Mouse (Mus musculus) CH12.LX (cell line): ENCODE measurements at regions not wholly inside any gene's neighbourhood (a gene's known extent, or its start where the extent isn't known, plus 50 kb on each side); places are given as distances from the start of the nearest gene placed in this dataset.
"Not testable (repeated sequence)": the region's sequence is repeated elsewhere in the genome, so short reads cannot be mapped to it uniquely, and the experiment has no call there.

Source experiments
- DNase-seq: peaks from one replicate; pipeline ENCODE4 v3.0.0-alpha.2; 2013; ENCODE audit errors: extremely low read depth
- H3K27ac ChIP-seq: 2 replicates; pipeline ENCODE4 v1.5.1; 2012; ENCODE audit warnings: low read depth, mild to moderate bottlenecking, control low read depth, moderate library complexity; ENCODE audit not compliant: insufficient read depth
- H3K27me3 ChIP-seq: replicated peaks from 2 replicates; pipeline ENCODE3; 2012; ENCODE audit warnings: inconsistent platforms
- H3K36me3 ChIP-seq, 2 experiments: replicated peaks in 1 of 2; 2 replicates each; pipeline versions ENCODE3 to v1.6.1; 2012; ENCODE audit warnings: inconsistent platforms in 1 of 2, low read length in 1 of 2, mild to moderate bottlenecking in 1 of 2, mixed read lengths in 1 of 2, moderate library complexity in 1 of 2; ENCODE audit not compliant: control insufficient read depth in 1 of 2, insufficient read depth in 1 of 2
- H3K4me1 ChIP-seq, 2 experiments: 2 replicates each; pipeline ENCODE4 v1.6.1; 2012; ENCODE audit warnings: inconsistent platforms in 1 of 2, moderate library complexity in 1 of 2; ENCODE audit not compliant: insufficient read depth in 2 of 2, control insufficient read depth in 1 of 2
- H3K4me2 ChIP-seq: 2 replicates; pipeline ENCODE4 v1.6.1; 2012; ENCODE audit warnings: low read depth, mild to moderate bottlenecking, control low read depth; ENCODE audit not compliant: poor library complexity, insufficient read depth, severe bottlenecking
- H3K4me3 ChIP-seq, 3 experiments: fragments of 150-350 bp in 1 of 3; sonication (generic) in 1 of 3; replicated peaks in 1 of 3; 2 replicates each; pipeline versions ENCODE3 to v1.5.1; 2011 to 2012; ENCODE audit warnings: low read depth in 2 of 3, low read length in 2 of 3, mild to moderate bottlenecking in 2 of 3, moderate library complexity in 2 of 3, control low read depth in 1 of 3, improper control_type of control experiment in 1 of 3, inconsistent platforms in 1 of 3, mixed read lengths in 1 of 3; ENCODE audit not compliant: poor library complexity in 1 of 3
- H3K79me2 ChIP-seq: replicated peaks from 2 replicates; pipeline ENCODE4 v1.6.1; 2012; ENCODE audit warnings: mild to moderate bottlenecking, moderate library complexity; ENCODE audit not compliant: control insufficient read depth, poor library complexity, insufficient read depth, severe bottlenecking; ENCODE audit errors: extremely low read depth
- H3K9ac ChIP-seq: 2 replicates; pipeline ENCODE4 v1.6.1; 2012; ENCODE audit warnings: low read depth, mild to moderate bottlenecking, control low read depth, moderate library complexity; ENCODE audit not compliant: insufficient read depth
- H3K9me3 ChIP-seq: replicated peaks from 2 replicates; pipeline ENCODE3; 2012; ENCODE audit warnings: low read length, inconsistent platforms, mixed read lengths
- CHD1 ChIP-seq: IDR thresholded peaks from 2 replicates; pipeline ENCODE4 v1.6.1; 2012; ENCODE audit warnings: low read depth, low read length, improper control_type of control experiment, inconsistent platforms
- ELF1 ChIP-seq: IDR thresholded peaks from 2 replicates; pipeline ENCODE4 v1.6.1; 2014; ENCODE audit warnings: low read depth, mild to moderate bottlenecking, inconsistent platforms, low read length, improper control_type of control experiment
- EP300 ChIP-seq: IDR thresholded peaks from 2 replicates; pipeline ENCODE4 v1.6.1; 2011; ENCODE audit warnings: low read length, improper control_type of control experiment
- IRF4 ChIP-seq: IDR thresholded peaks from 2 replicates; pipeline ENCODE4 v1.6.1; 2014; ENCODE audit warnings: low read depth, mild to moderate bottlenecking, inconsistent platforms, low read length, improper control_type of control experiment
- JUN ChIP-seq: IDR thresholded peaks from 2 replicates; pipeline ENCODE4 v1.6.1; 2011; ENCODE audit warnings: low read depth, mild to moderate bottlenecking, low read length, improper control_type of control experiment, moderate library complexity; ENCODE audit not compliant: insufficient read depth
- JUND ChIP-seq: conservative IDR thresholded peaks from 2 replicates; pipeline ENCODE4 v1.6.1; 2011; ENCODE audit warnings: low read depth, low read length, improper control_type of control experiment
- MYC ChIP-seq: IDR thresholded peaks from 2 replicates; pipeline ENCODE4 v1.6.1; 2011; ENCODE audit warnings: low read depth, mild to moderate bottlenecking, improper control_type of control experiment, low read length
- NELFE ChIP-seq: IDR thresholded peaks from 2 replicates; pipeline ENCODE4 v1.6.1; 2011; ENCODE audit warnings: low read depth, low read length, improper control_type of control experiment
- POLR2A ChIP-seq: IDR thresholded peaks from 2 replicates; pipeline ENCODE4 v1.6.1; 2011; ENCODE audit warnings: low read depth, mild to moderate bottlenecking, improper control_type of control experiment, low read length
- RCOR1 ChIP-seq: conservative IDR thresholded peaks from 2 replicates; pipeline ENCODE4 v1.6.1; 2012; ENCODE audit warnings: low read depth, mild to moderate bottlenecking, inconsistent platforms, low read length, improper control_type of control experiment
- SMC3 ChIP-seq: IDR thresholded peaks from 2 replicates; pipeline ENCODE4 v1.6.1; 2011; ENCODE audit warnings: low read depth, low read length, improper control_type of control experiment
- TBP ChIP-seq: conservative IDR thresholded peaks from 2 replicates; pipeline ENCODE4 v1.6.1; 2011; ENCODE audit warnings: low read depth, low read length, improper control_type of control experiment
- TCF12 ChIP-seq: IDR thresholded peaks from 2 replicates; pipeline ENCODE4 v1.6.1; 2014; ENCODE audit warnings: low read depth, mild to moderate bottlenecking, inconsistent platforms, low read length, improper control_type of control experiment
- UBTF ChIP-seq: IDR thresholded peaks from 2 replicates; pipeline ENCODE4 v1.6.1; 2012; ENCODE audit warnings: low read depth, mild to moderate bottlenecking, inconsistent platforms, low read length, improper control_type of control experiment, moderate library complexity
- USF2 ChIP-seq: conservative IDR thresholded peaks from 2 replicates; pipeline ENCODE4 v1.6.1; 2011; ENCODE audit warnings: low read depth, low read length, improper control_type of control experiment
- ZMIZ1 ChIP-seq: IDR thresholded peaks from 2 replicates; pipeline ENCODE4 v1.6.1; 2012; ENCODE audit warnings: low read depth, mild to moderate bottlenecking, inconsistent platforms, low read length, improper control_type of control experiment
- ZNF384 ChIP-seq: IDR thresholded peaks from 2 replicates; pipeline ENCODE4 v1.6.1; 2012; ENCODE audit warnings: low read depth, low read length, improper control_type of control experiment, inconsistent platforms
- dilution Hi-C: fragments of 300-500 bp; cut with MboI; formaldehyde crosslinking; loops from 2 replicates; pipeline ENCODE4 v1.14.3; 2020; ENCODE audit warnings: low sequenced_read_pairs; ENCODE audit not compliant: extremely low pct_unique_long_range_greater_than_20kb, extremely low pct_ligation_motif_present
- in situ Hi-C: fragments of 300-500 bp; cut with MboI; formaldehyde crosslinking; loops from 3 replicates; pipeline ENCODE4 v1.14.3; 2019; ENCODE audit warnings: low sequenced_read_pairs, low pct_ligation_motif_present, low pct_unique_long_range_greater_than_20kb, mixed read lengths

DNA sequence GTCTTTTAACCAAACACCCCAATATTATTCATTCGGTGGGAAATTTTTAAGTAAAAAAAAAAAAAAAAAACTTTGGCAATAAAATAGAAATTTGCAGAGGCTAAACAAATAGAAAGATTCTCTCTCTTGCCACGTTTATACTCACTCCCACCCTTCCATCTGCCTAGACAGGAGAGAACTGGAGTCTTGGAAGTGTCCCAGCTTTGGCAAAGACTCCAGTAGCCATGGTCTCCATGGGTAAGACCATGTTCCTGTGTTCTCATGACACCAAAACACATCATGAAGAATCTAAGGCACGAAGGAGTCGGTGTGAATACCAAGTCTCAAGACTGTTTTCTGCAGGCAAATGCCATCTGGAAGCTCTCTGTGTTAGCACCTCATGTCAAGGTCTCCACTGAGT, 84.8 kb upstream of the Ipo5 start:
- Histone ChIP-seq H3K4me3 (no peak overlapping the region), H3K9me3 (no peaks in the 10 kb centered on the region), H3K4me2 (no peak overlapping the region), H3K79me2 (no peaks in the 10 kb centered on the region), H3K9ac (no peak overlapping the region), H3K27me3 (no peaks in the 10 kb centered on the region), H3K36me3 (no peaks in the 10 kb centered on the region), H3K4me1 (peaks cover 5 to 12% of the 10 kb centered on the region in 2 experiments; a peak in 3 of 4 replicates), H3K27ac (no peak overlapping the region)
- DNase-seq: no peak
- dilution Hi-C loops (no loop called here), in situ Hi-C loops (no loop called here)
- TF ChIP-seq NELFE (no peak), ELF1 (no peak), EP300 (no peak), USF2 (no peak), ZNF384 (no peak), MYC (no peak), TBP (no peak), CHD1 (no peak), RCOR1 (no peak), UBTF (no peak), ZMIZ1 (no peak), TCF12 (no peak), SMC3 (no peak)

- TF ChIP-seq IRF4: peak; percentile 60
- TF ChIP-seq JUN: peak; percentile 48; the same call in 1 of the 2 replicates
- 0 out of 2 replicates have a peak, but pooled peaks have one; percentile 12 for TF ChIP-seq POLR2A
- peak; percentile 47 for TF ChIP-seq JUND
- H3K4me3 ChIP-seq, H3K27me3 ChIP-seq, H3K27ac ChIP-seq, H3K4me2 ChIP-seq, H3K79me2 ChIP-seq, H3K9ac ChIP-seq, dilution Hi-C loops, H3K36me3 ChIP-seq, H3K9me3 ChIP-seq: not testable (repeated sequence)
- in situ Hi-C loops: loop anchor here (10.0 kb wide), 3 partner anchors 84 to 624 kb away; partner anchors contain the start of gene Ipo5
- H3K4me1 ChIP-seq: peaks cover 23 to 49% of the 10 kb centered on the region in 2 experiments
- peak; percentile 98 for DNase-seq
Observed at GRCm38 (mm10) chr14:120830389-120830835, 80.6 kb upstream of the Ipo5 start.
